Mouse (Mus musculus): ENCODE results near the gene Mmd2. TPM values are rescaled to one million over a fixed set of nuclear protein-coding genes. Genes with fewer than 3 reads are reported as not detected.

Mmd2 gene
- total RNA-seq, 2 experiments from 2014 or later, result 103 to 104 TPM

DNA sequence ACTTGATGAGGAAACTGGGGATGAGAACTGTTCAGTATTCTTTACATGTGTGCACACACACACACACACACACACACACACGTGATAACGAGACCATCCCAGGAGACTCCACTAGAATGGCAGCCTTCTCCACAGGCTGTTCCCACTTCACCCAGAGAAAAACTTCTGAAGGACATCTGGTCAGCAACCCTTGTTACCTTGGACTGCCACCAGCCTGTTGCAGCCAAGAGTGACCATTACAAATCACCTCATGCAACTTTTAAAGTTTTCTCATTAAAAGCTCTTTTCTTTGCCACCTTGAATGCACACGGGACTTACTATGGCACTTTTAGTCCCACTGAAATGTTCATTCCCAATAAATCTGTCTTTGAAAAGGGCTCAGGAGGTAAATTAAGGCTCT is 71.3 kb downstream of the Mmd2 start:
- intact Hi-C loops (cut with DNase I), result no loop called here
- no peak overlapping the region for H3K4me3 ChIP-seq
- no peak for TF ChIP-seq CTCF (IDR thresholded peaks at IDR 0.05)
- DNase-seq (ENCODE audit: extremely low spot score in 1 of 2, low spot score in 2 of 2), result no peak
- H3K27ac ChIP-seq, result no peak overlapping the region

DNA sequence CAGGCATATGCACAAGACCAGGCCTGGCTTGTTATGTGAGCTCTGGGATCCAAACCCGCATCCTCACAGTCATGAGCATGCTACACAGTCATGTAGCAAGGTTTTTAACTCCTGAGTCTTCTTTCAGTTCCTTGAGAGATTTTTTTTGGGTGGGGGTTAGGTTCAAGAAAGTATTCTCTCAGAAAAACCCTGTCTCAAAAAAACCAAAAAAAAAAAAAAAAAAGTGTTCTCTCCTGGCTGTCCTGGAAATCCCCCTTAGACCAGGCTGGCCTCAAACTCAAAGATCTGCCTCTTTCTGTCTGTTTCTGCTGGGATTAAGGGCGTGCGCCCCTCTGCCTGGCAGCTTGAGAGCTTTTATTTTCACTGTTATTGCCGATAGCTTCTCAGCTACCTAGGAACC is 73.2 kb downstream of the Mmd2 start:
- intact Hi-C loops (cut with DNase I), result no loop called here
- H3K4me3 ChIP-seq, result no peak overlapping the region
- no peak for DNase-seq (ENCODE audit: extremely low spot score in 1 of 2, low spot score in 2 of 2)
- H3K27ac ChIP-seq, result no peak overlapping the region
- TF ChIP-seq CTCF (IDR thresholded peaks at IDR 0.05), result no peak

DNA sequence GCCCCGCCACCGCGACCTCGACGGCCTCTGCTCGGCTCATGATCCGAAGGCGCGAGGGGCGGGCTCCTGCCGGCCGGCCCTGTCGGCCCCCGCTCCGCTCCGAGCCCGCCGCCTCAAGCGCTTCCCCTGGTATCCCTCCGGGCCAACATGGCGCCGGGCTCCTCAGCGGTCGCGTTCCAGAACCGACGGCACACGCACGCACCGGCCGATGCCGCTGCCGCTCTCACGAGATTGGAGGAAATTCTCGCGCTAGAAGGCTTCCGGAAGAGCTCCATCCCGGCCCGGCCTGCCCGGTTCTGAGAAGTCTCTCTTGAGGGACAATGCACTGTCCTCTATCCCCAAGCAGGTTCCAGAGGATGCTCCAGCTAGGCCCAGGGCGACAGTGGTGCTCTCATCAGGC is 78.7 kb downstream of the Mmd2 start, which contains the start of gene Papolb:
Papolb (minus strand) TSS at position 162 of the 400 bp plus-strand sequence.
- Histone ChIP-seq H3K27ac (no peak within 1 kb of the TSS), H3K4me3 (no peak within 1 kb of the TSS)
- no peak for DNase-seq (ENCODE audit: extremely low spot score in 1 of 2, low spot score in 2 of 2)
- no peak for TF ChIP-seq CTCF (IDR thresholded peaks at IDR 0.05)
- intact Hi-C loops (cut with DNase I), result no loop called here

DNA sequence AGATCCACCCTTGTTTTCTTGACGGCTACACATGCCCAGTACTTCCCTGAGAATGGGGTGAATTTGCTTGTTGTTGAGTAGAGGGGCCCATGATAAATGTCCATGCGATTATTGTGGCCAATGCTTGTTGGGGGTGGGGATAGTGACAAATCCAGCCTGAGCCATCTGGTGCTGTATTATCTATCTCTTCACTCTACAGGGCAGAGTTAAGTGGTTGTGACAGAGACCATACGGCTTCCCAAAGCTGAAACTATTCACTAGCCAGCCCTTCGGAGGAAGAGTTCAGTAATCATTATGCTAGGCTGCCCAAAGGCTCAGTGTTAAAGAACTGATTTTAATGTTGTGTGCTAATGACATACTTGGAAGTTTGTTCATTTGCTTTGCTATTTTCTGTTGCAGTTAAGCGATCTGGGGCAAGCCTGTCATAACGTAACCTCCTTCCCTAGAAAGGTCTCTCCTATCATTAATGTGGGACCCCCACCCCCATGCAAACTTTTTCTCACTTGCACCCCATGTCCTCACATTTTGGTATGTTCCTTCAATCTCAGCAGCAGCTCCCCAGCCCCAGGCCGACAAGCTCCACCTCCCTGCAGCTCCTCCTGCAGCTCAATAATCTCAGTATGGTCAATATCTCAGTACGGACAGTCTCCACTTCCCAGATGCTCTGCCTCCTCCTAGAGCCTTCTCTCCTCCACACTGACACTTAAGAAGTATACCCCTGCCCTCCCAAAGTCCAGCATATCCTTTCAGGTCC is 83.7 kb downstream of the Mmd2 start:
- no peak for TF ChIP-seq CTCF (IDR thresholded peaks at IDR 0.05)
- DNase-seq (ENCODE audit: extremely low spot score in 1 of 2, low spot score in 2 of 2), result no peak
- H3K27ac ChIP-seq, result no peak overlapping the region
- H3K4me3 ChIP-seq, result no peak overlapping the region
- intact Hi-C loops (cut with DNase I), result no loop called here

GRCm38 (mm10) chr5:142521195-142521866 is 87.3 kb downstream of the Mmd2 start:
- TF ChIP-seq CTCF (IDR thresholded peaks at IDR 0.05), result no peak
- intact Hi-C loops (cut with DNase I), result no loop called here
- DNase-seq (ENCODE audit: extremely low spot score in 1 of 2, low spot score in 2 of 2), result no peak

DNA sequence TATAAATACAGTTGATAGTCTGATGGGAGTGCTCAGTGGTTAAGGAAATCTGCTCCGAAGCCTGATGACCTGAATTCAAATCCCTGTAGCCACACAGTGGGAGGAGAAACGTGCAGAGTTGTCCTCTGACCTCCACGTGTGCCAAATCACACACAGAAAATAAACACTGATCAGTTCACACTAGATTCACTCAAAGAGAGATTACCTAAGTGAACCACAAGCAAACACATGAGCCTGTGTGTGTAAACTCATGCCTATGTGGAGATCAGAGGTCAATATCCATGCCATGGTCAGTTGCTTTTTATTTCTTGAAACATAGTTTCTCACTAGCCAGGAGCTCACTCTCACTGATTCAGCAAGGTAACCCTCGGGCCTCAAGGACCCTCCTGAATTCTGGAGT is 88.2 kb downstream of the Mmd2 start:
- H3K27ac ChIP-seq, result no peak overlapping the region
- intact Hi-C loops (cut with DNase I), result no loop called here
- TF ChIP-seq CTCF (IDR thresholded peaks at IDR 0.05), result no peak
- DNase-seq (ENCODE audit: extremely low spot score in 1 of 2, low spot score in 2 of 2), result no peak
- no peak overlapping the region for H3K4me3 ChIP-seq

More at GRCm38 (mm10) chr5:142521195-142521866, 87.3 kb downstream of the Mmd2 start:
- no peak overlapping the region for H3K27ac ChIP-seq
- H3K4me3 ChIP-seq, result no peak overlapping the region

GRCm38 (mm10) chr5:142518973-142519372 is 89.6 kb downstream of the Mmd2 start:
- DNase-seq (ENCODE audit: extremely low spot score in 1 of 2, low spot score in 2 of 2), result no peak
- intact Hi-C loops (cut with DNase I), result no loop called here
- TF ChIP-seq CTCF (IDR thresholded peaks at IDR 0.05), result no peak
- no peak overlapping the region for H3K4me3 ChIP-seq
- no peak overlapping the region for H3K27ac ChIP-seq

Other genes with a start within 250 kb of the Mmd2 start
- 10 to 100 TPM; 40.4 to 46.1 TPM for gene Foxk1, start 207.3 kb downstream of the Mmd2 start, total RNA-seq (2021)
- 10 to 100 TPM; 22.2 to 22.6 TPM for gene Ap5z1, start 144.9 kb downstream of the Mmd2 start, total RNA-seq (2021)
- gene Papolb, start 78.7 kb downstream of the Mmd2 start, total RNA-seq (2021), result under 1 TPM; 0.77 to 0.96 TPM
- gene Radil, start 57.7 kb downstream of the Mmd2 start, total RNA-seq (2021), result 10 to 100 TPM; 19.5 to 20.4 TPM
- gene Wipi2, start 18.9 kb upstream of the Mmd2 start, total RNA-seq (2021), result 100 to 1,000 TPM in 1 of 2 experiments, 10 to 100 TPM in 1; 99.7 to 102 TPM
- gene Slc29a4, start 83.7 kb upstream of the Mmd2 start, total RNA-seq (2021), result 10 to 100 TPM; 10.1 to 11.2 TPM
- 100 to 1,000 TPM; 139 to 141 TPM for gene Tnrc18, start 208.9 kb upstream of the Mmd2 start, total RNA-seq (2021)